In the genomic region with DNA sequence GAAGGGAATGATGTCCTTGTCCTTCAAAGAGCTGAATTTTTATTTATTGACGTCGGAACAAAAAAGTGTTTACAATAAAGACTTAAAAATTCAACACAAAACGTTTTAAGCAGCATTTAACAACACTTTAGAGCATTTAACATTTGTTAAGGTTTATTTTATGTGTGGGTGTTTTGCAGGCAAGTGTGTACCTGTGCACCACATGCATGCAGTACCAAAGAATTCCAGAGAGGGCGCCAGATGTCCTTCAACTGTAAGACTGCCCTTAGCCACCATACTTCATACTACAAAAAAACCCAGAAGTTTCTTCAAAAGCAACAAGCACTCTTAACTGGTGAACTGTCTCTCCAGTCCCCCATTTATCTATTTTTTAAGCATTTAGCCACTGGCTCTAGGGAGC, we compare ENCODE assay signal across 8 mouse cellular contexts. TPM values are rescaled to one million over a fixed set of nuclear protein-coding genes. Genes with fewer than 3 reads are reported as not detected.
DNase-seq lines count a peak whose midpoint lies in the region; ATAC-seq lines count a peak whose summit lies in the region.

No protein-coding gene starts in this region.

- H3K27me3 ChIP-seq in forebrain, embryonic 14.5 days (replicated peaks; ENCODE audit: control insufficient read depth, insufficient read depth, low read length) = no peaks in the 10 kb centered on the region
- H3K27me3 ChIP-seq in forebrain, embryonic 12.5 days = peaks cover 3% of the 10 kb centered on the region; the same call in 1 of the 2 replicates
- no peaks in the 10 kb centered on the region for H3K27me3 ChIP-seq in heart, embryonic 15.5 days

- H3K4me2 ChIP-seq in forebrain, embryonic 14.5 days (ENCODE audit: low read length) = peak overlapping the region; percentile 73; the same call in 1 of the 2 replicates
- no peak overlapping the region for H3K4me2 ChIP-seq in forebrain, embryonic 12.5 days
- H3K4me2 ChIP-seq in heart, embryonic 15.5 days = peak overlapping the region; percentile 86

- no peak overlapping the region for H3K4me3 ChIP-seq in forebrain, embryonic 14.5 days (ENCODE audit: low read depth, low read length)
- no peak overlapping the region for H3K4me3 ChIP-seq in forebrain, embryonic 12.5 days (replicated peaks)
- H3K4me3 ChIP-seq in heart, embryonic 15.5 days = peak overlapping the region; percentile 90

- peaks cover 6% of the 10 kb centered on the region; the same call in 1 of the 2 replicates for H3K4me1 ChIP-seq in forebrain, embryonic 14.5 days (ENCODE audit: control insufficient read depth, insufficient read depth, low read length)
- H3K4me1 ChIP-seq in forebrain, embryonic 12.5 days = peaks cover 23% of the 10 kb centered on the region
- peaks cover 20% of the 10 kb centered on the region for H3K4me1 ChIP-seq in heart, embryonic 15.5 days (replicated peaks)

- peaks cover 19% of the 10 kb centered on the region for H3K36me3 ChIP-seq in forebrain, embryonic 14.5 days (ENCODE audit: control insufficient read depth, insufficient read depth, low read length)
- H3K36me3 ChIP-seq in forebrain, embryonic 12.5 days (replicated peaks) = peaks cover 22% of the 10 kb centered on the region
- H3K36me3 ChIP-seq in heart, embryonic 15.5 days = peaks cover 21% of the 10 kb centered on the region

- no peak for ATAC-seq in forebrain, embryonic 14.5 days
- no peak for ATAC-seq in forebrain, embryonic 12.5 days (ENCODE audit: low FRiP score)
- no peak for ATAC-seq in heart, embryonic 15.5 days (replicated peaks; ENCODE audit: insufficient number of reproducible peaks, insufficient read depth, low FRiP score, low read depth)

- no peak overlapping the region for H3K9ac ChIP-seq in forebrain, embryonic 14.5 days (ENCODE audit: low read length)
- H3K9ac ChIP-seq in forebrain, embryonic 12.5 days = no peak overlapping the region
- H3K9ac ChIP-seq in heart, embryonic 15.5 days = no peak overlapping the region; the same call in 1 of the 2 replicates

- 11% methylated on average over 4 of the region's 4 CpGs for WGBS in forebrain, embryonic 14.5 days
- 10% methylated on average over 4 of the region's 4 CpGs for WGBS in forebrain, embryonic 12.5 days
- 5% methylated on average over 4 of the region's 4 CpGs for WGBS in heart, embryonic 15.5 days

- no peak overlapping the region for H3K27ac ChIP-seq in forebrain, embryonic 14.5 days (ENCODE audit: low read depth, low read length)
- H3K27ac ChIP-seq in forebrain, embryonic 12.5 days = no peak overlapping the region
- peak overlapping the region; percentile 88; the same call in 1 of the 2 replicates for H3K27ac ChIP-seq in heart, embryonic 15.5 days

- DNase-seq in forebrain, embryonic 14.5 days (ENCODE audit: low spot score) = peak; percentile 53
- peak; percentile 85 for DNase-seq in NIH3T3 (ENCODE audit: low read depth)
- peak; percentile 69 to 85 for DNase-seq in cerebellum, postnatal 14 days
- peak; percentile 68 to 81 for DNase-seq in kidney, postnatal 25 days
- peak; percentile 50 to 75 for DNase-seq in lung, postnatal 4 days
- peak; percentile 23 to 65 for DNase-seq in spleen, adult 18-20 months

- H3K9me3 ChIP-seq in forebrain, embryonic 14.5 days (replicated peaks; ENCODE audit: control insufficient read depth, low read length) = no peaks in the 10 kb centered on the region
- H3K9me3 ChIP-seq in forebrain, embryonic 12.5 days = no peaks in the 10 kb centered on the region
- H3K9me3 ChIP-seq in heart, embryonic 15.5 days (replicated peaks) = no peaks in the 10 kb centered on the region

RNA-seq across cellular contexts. Expression of gene Dip2a, which starts 1.5 kb away (rescaled TPM):
- 5.6 and 6.9 TPM in 2 replicates for polyA plus RNA-seq in forebrain, embryonic 14.5 days (2014; fragmentation: Nextera tagmentation; extraction: Ambion mirVana)
- 11.1 and 11.8 TPM in 2 replicates for polyA plus RNA-seq in forebrain, embryonic 12.5 days (2016; fragmentation: Nextera tagmentation; extraction: Ambion mirVana)
- polyA plus RNA-seq in heart, embryonic 15.5 days (2015; fragmentation: Nextera tagmentation; extraction: Ambion mirVana) = 8.6 and 10.3 TPM in 2 replicates
